In the genomic region with DNA sequence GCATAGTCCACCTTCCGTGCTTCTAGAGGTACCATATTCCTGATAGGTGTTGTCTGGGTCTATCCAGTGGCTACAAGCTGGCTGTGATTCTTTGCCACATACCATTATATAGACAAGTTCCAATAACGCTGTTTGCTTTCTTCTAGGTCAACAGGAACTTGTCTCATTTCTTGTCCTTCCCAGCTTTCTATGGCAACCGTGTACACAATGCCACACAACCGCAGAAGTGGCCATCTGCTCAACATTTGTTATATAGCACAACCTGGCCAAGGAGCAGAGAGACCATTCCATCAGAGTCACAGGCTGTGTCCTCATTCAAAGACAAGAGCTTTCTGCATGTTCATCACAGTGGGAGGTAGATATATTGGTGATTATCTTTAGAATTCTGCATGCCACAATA, we compare ENCODE assay signal across 6 mouse cellular contexts.
"Had no signal": no experiment of that assay in that cellular context is flagged by ENCODE, and none has a peak within 500 bp of the region (broad histone marks: within the 10 kb centered on the region; RNA-seq: fewer than 3 reads in every experiment).

No protein-coding gene starts in this region.

- DNase-seq: kidney, postnatal 14 days; layer of hippocampus, adult 9-11 months; layer of hippocampus, postnatal 36 days; lung, embryonic 14.5 days; lung, postnatal 10 days; thymus, postnatal 25 days had no signal
